Mouse (Mus musculus) lung, embryonic 16.5 days (tissue): Measurements from ENCODE around the gene Olfr1495. TPM values are rescaled to one million over a fixed set of nuclear protein-coding genes. Genes with fewer than 3 reads are reported as not detected.

Source experiments
- ATAC-seq: fragments of 200-750 bp; cut with Nextera tagmentation; 2 replicates; pipeline ENCODE4 v1.8.0; 2017; ENCODE audit warnings: low read depth, mild to moderate bottlenecking, moderate library complexity
- H3K27ac ChIP-seq: fragments of 300-500 bp; sonication (generic); 2 replicates; pipeline ENCODE4 v1.5.1; 2014; ENCODE audit warnings: mild to moderate bottlenecking, control low read depth, low read length
- H3K27me3 ChIP-seq: fragments of 300-500 bp; sonication (generic); 2 replicates; pipeline ENCODE4 v1.6.1; 2014; ENCODE audit warnings: low read depth, low read length, mixed read lengths; ENCODE audit not compliant: control insufficient read depth, insufficient read depth
- H3K36me3 ChIP-seq: fragments of 300-500 bp; sonication (generic); 2 replicates; pipeline ENCODE4 v1.6.1; 2014; ENCODE audit warnings: low read length; ENCODE audit not compliant: control insufficient read depth, insufficient read depth
- H3K4me1 ChIP-seq: fragments of 300-500 bp; sonication (generic); replicated peaks from 2 replicates; pipeline ENCODE4 v1.6.1; 2014; ENCODE audit warnings: low read length, mixed read lengths; ENCODE audit not compliant: control insufficient read depth, insufficient read depth
- H3K4me2 ChIP-seq: fragments of 300-500 bp; sonication (generic); 2 replicates; pipeline ENCODE4 v1.6.1; 2014; ENCODE audit warnings: low read depth, low read length, control low read depth
- H3K4me3 ChIP-seq: fragments of 300-500 bp; sonication (generic); 2 replicates; pipeline ENCODE4 v1.5.1; 2014; ENCODE audit warnings: mild to moderate bottlenecking, low read length, control low read depth
- H3K9ac ChIP-seq: fragments of 300-500 bp; sonication (generic); 2 replicates; pipeline ENCODE4 v1.6.1; 2014; ENCODE audit warnings: low read length, control low read depth
- H3K9me3 ChIP-seq: fragments of 300-500 bp; sonication (generic); 2 replicates; pipeline ENCODE4 v1.6.1; 2016; ENCODE audit warnings: low read length; ENCODE audit not compliant: control insufficient read depth
- WGBS: fragments of 180-500 bp; shearing (Covaris S2); extraction: QIAGEN DNeasy Blood & Tissue Kit; methylation state at CpG from one replicate; pipeline ENCODE4 v1.1.7; 2014; 5-methylcytosine and 5-hydroxymethylcytosine counted together
- polyA plus RNA-seq: library from polyadenylated mRNA; unstranded; fragments of >200 nt; fragmentation: Nextera tagmentation; extraction: Ambion mirVana; gene quantifications from 2 replicates; pipeline ENCODE4 v1.2.1, GENCODE M21; 2015

The Olfr1495 gene
- polyA plus RNA-seq, 1 experiment from 2014 or later: not detected

- Histone ChIP-seq H3K27me3 (no peaks in the 10 kb centered on the region), H3K9ac (no peak overlapping the region), H3K27ac (no peak overlapping the region), H3K9me3 (no peaks in the 10 kb centered on the region), H3K4me2 (no peak overlapping the region), H3K4me3 (no peak overlapping the region), H3K36me3 (no peaks in the 10 kb centered on the region), H3K4me1 (no peaks in the 10 kb centered on the region)
- 27% methylated on average over 5 of the region's 5 CpGs for WGBS
- no peak for ATAC-seq
These were observed 54.4 kb downstream of the Olfr1495 start for GRCm38 (mm10) chr19:13818827-13819226.

GRCm38 (mm10) chr19:13819347-13819746 is 54.9 kb downstream of the Olfr1495 start, which contains the start of gene Olfr1499:
Olfr1499 (minus strand) TSS chr19:13819447.
- Histone ChIP-seq H3K27me3 (no peaks in the 10 kb centered on the region), H3K9me3 (no peaks in the 10 kb centered on the region), H3K4me3 (no peak within 1 kb of the TSS), H3K4me1 (no peaks in the 10 kb centered on the region), H3K9ac (no peak within 1 kb of the TSS), H3K4me2 (no peak within 1 kb of the TSS), H3K36me3 (no peaks in the 10 kb centered on the region), H3K27ac (no peak within 1 kb of the TSS)
- no peak for ATAC-seq

Other genes with a start within 250 kb of the Olfr1495 start
- not detected in 2 replicates for gene Olfr1480, start 236.7 kb upstream of the Olfr1495 start, polyA plus RNA-seq
- gene Olfr1484, start 181.1 kb upstream of the Olfr1495 start, polyA plus RNA-seq: not detected in 2 replicates
- gene Olfr1487, start 147.2 kb upstream of the Olfr1495 start, polyA plus RNA-seq: not detected in 2 replicates
- not detected in 2 replicates for gene Olfr1489, start 133.0 kb upstream of the Olfr1495 start, polyA plus RNA-seq
- not detected in 2 replicates for gene Olfr1490, start 113.5 kb upstream of the Olfr1495 start, polyA plus RNA-seq
- gene Olfr1491, start 67.3 kb upstream of the Olfr1495 start, polyA plus RNA-seq: not detected in 2 replicates
- gene Olfr1493-ps1, start 41.3 kb upstream of the Olfr1495 start, polyA plus RNA-seq: not detected in 2 replicates
- gene Olfr1494, start 24.9 kb upstream of the Olfr1495 start, polyA plus RNA-seq: not detected in 2 replicates
- gene Olfr1496, start 13.3 kb downstream of the Olfr1495 start, polyA plus RNA-seq: not detected in 2 replicates
- gene Olfr1497, start 33.6 kb downstream of the Olfr1495 start, polyA plus RNA-seq: not detected in 2 replicates
- gene Olfr1499, start 54.8 kb downstream of the Olfr1495 start, polyA plus RNA-seq: not detected in 2 replicates
- gene Olfr1500, start 65.9 kb downstream of the Olfr1495 start, polyA plus RNA-seq: not detected in 2 replicates
- not detected in 2 replicates for gene Olfr1501, start 86.1 kb downstream of the Olfr1495 start, polyA plus RNA-seq
- gene Olfr1502, start 97.2 kb downstream of the Olfr1495 start, polyA plus RNA-seq: not detected in 2 replicates
- gene Olfr1504, start 133.3 kb downstream of the Olfr1495 start, polyA plus RNA-seq: not detected in 2 replicates
- gene Olfr1505, start 148.9 kb downstream of the Olfr1495 start, polyA plus RNA-seq: not detected in 2 replicates